Mouse (Mus musculus) forebrain, embryonic 11.5 days (tissue): ENCODE measurements around the gene Pnpla2. TPM values are rescaled to one million over a fixed set of nuclear protein-coding genes. Genes with fewer than 3 reads are reported as not detected.

Source experiments
- ATAC-seq: fragments of 200-750 bp; cut with Nextera tagmentation; replicated peaks from 2 replicates; pipeline ENCODE4 v1.8.0; 2017; ENCODE audit warnings: moderate TSS enrichment; ENCODE audit not compliant: low FRiP score
- DNase-seq: peaks from one replicate; pipeline ENCODE4 v3.0.0-alpha.2; 2017; ENCODE audit warnings: low spot score
- H3K27ac ChIP-seq: fragments of 300-500 bp; sonication (generic); 2 replicates; pipeline ENCODE4 v1.5.1; 2014; ENCODE audit warnings: low read depth, low read length
- H3K27me3 ChIP-seq: fragments of 300-500 bp; sonication (generic); 2 replicates; pipeline ENCODE4 v1.6.1; 2014; ENCODE audit warnings: mild to moderate bottlenecking, low read length, mixed read lengths; ENCODE audit not compliant: control insufficient read depth, insufficient read depth
- H3K36me3 ChIP-seq: fragments of 300-500 bp; sonication (generic); 2 replicates; pipeline ENCODE4 v1.6.1; 2014; ENCODE audit warnings: mild to moderate bottlenecking, low read length, moderate library complexity, mixed read lengths; ENCODE audit not compliant: control insufficient read depth, insufficient read depth
- H3K4me1 ChIP-seq: fragments of 300-500 bp; sonication (generic); replicated peaks from 2 replicates; pipeline ENCODE4 v1.6.1; 2014; ENCODE audit warnings: low read length, mixed read lengths; ENCODE audit not compliant: control insufficient read depth, insufficient read depth
- H3K4me2 ChIP-seq: fragments of 300-500 bp; sonication (generic); 2 replicates; pipeline ENCODE4 v1.6.1; 2014; ENCODE audit warnings: low read depth, mild to moderate bottlenecking, low read length, moderate library complexity, mixed read lengths; ENCODE audit not compliant: severe bottlenecking
- H3K4me3 ChIP-seq: fragments of 300-500 bp; sonication (generic); 2 replicates; pipeline ENCODE4 v1.5.1; 2014; ENCODE audit warnings: low read depth, low read length
- H3K9ac ChIP-seq: fragments of 300-500 bp; sonication (generic); 2 replicates; pipeline ENCODE4 v1.6.1; 2014; ENCODE audit warnings: low read length
- H3K9me3 ChIP-seq: fragments of 300-500 bp; sonication (generic); 2 replicates; pipeline ENCODE4 v1.6.1; 2016; ENCODE audit warnings: low read length, mixed read lengths; ENCODE audit not compliant: control insufficient read depth
- WGBS: fragments of 180-500 bp; shearing (Covaris S2); extraction: QIAGEN DNeasy Blood & Tissue Kit; methylation state at CpG from one replicate; pipeline ENCODE4 v1.1.7; 2014; 5-methylcytosine and 5-hydroxymethylcytosine counted together
- polyA plus RNA-seq: library from polyadenylated mRNA; unstranded; fragments of >200 nt; fragmentation: Nextera tagmentation; extraction: Ambion mirVana; gene quantifications from 2 replicates; pipeline ENCODE4 v1.2.1, GENCODE M21; 2014

Gene Pnpla2
- polyA plus RNA-seq, 1 experiment from 2014 or later, result 16.9 TPM

- peak overlapping the region; percentile 56 for H3K4me3 ChIP-seq
Measured at GRCm38 (mm10) chr7:141466607-141467148, 11.7 kb downstream of the Pnpla2 start.

GRCm38 (mm10) chr7:141467230-141468030 lies 12.4 kb downstream of the Pnpla2 start, which contains the start of gene Cd151:
Gene Cd151, plus strand, starts transcription at chr7:141467392.
- Histone ChIP-seq H3K36me3 (peaks cover 2% of the 10 kb centered on the region), H3K4me3 (peak within 1 kb of the TSS; percentile 56), H3K4me2 (peak within 1 kb of the TSS; percentile 78), H3K4me1 (peaks cover 21% of the 10 kb centered on the region), H3K9ac (peak within 1 kb of the TSS; percentile 78), H3K27ac (peak within 1 kb of the TSS; percentile 70), H3K9me3 (no peaks in the 10 kb centered on the region), H3K27me3 (peaks cover 41% of the 10 kb centered on the region)
- WGBS, result 2% methylated on average over 52 of the region's 52 CpGs
- DNase-seq, result peak; percentile 92
- peak; percentile 78 for ATAC-seq

More at GRCm38 (mm10) chr7:141466607-141467148, 11.7 kb downstream of the Pnpla2 start:
- Histone ChIP-seq H3K27me3 (peaks cover 48% of the 10 kb centered on the region), H3K27ac (no peak overlapping the region), H3K4me2 (peak overlapping the region; percentile 78), H3K9me3 (no peaks in the 10 kb centered on the region), H3K4me1 (peaks cover 25% of the 10 kb centered on the region), H3K36me3 (no peaks in the 10 kb centered on the region), H3K9ac (peak overlapping the region; percentile 78)
- WGBS, result 57% methylated on average over 10 of the region's 10 CpGs
- DNase-seq (no peak), ATAC-seq (no peak)

- Histone ChIP-seq H3K27me3 (peaks cover 33% of the 10 kb centered on the region), H3K36me3 (peaks cover 3% of the 10 kb centered on the region), H3K4me2 (peak overlapping the region; percentile 78), H3K4me3 (peak overlapping the region; percentile 56), H3K9me3 (no peaks in the 10 kb centered on the region), H3K9ac (peak overlapping the region; percentile 78), H3K4me1 (peaks cover 21% of the 10 kb centered on the region), H3K27ac (peak overlapping the region; percentile 70; the same call in 1 of the 2 replicates)
- 29% methylated on average over 5 of the region's 5 CpGs for WGBS
- DNase-seq (no peak), ATAC-seq (peak; percentile 6; the same call in 1 of the 2 replicates)
Measured at GRCm38 (mm10) chr7:141468164-141468521, 13.1 kb downstream of the Pnpla2 start.

- peak overlapping the region; percentile 78 for H3K4me2 ChIP-seq
- H3K27me3 ChIP-seq, result peaks cover 28% of the 10 kb centered on the region
- peaks cover 3% of the 10 kb centered on the region for H3K36me3 ChIP-seq
- peaks cover 21% of the 10 kb centered on the region for H3K4me1 ChIP-seq
- H3K4me3 ChIP-seq, result peak overlapping the region; percentile 56
- DNase-seq (peak; percentile 72), ATAC-seq (peak; percentile 78)
- 31% methylated on average over 8 of the region's 8 CpGs for WGBS
- H3K9ac ChIP-seq, result peak overlapping the region; percentile 78
- H3K9me3 ChIP-seq, result no peaks in the 10 kb centered on the region
- H3K27ac ChIP-seq, result peak overlapping the region; percentile 70
Measured at GRCm38 (mm10) chr7:141468522-141469211, 13.7 kb downstream of the Pnpla2 start.

- DNase-seq (no peak), ATAC-seq (no peak)
- H3K9ac ChIP-seq, result peak overlapping the region; percentile 78
- H3K4me3 ChIP-seq, result peak overlapping the region; percentile 56
- H3K9me3 ChIP-seq, result no peaks in the 10 kb centered on the region
- peaks cover 3% of the 10 kb centered on the region for H3K36me3 ChIP-seq
- H3K27ac ChIP-seq, result no peak overlapping the region
- 84% methylated on average over 6 of the region's 6 CpGs for WGBS
- peaks cover 21% of the 10 kb centered on the region for H3K27me3 ChIP-seq
- peak overlapping the region; percentile 78; the same call in 1 of the 2 replicates for H3K4me2 ChIP-seq
- peaks cover 28% of the 10 kb centered on the region for H3K4me1 ChIP-seq
Measured at GRCm38 (mm10) chr7:141469352-141469751, 14.4 kb downstream of the Pnpla2 start.

- no peak overlapping the region; the same call in 1 of the 2 replicates for H3K4me3 ChIP-seq
- ATAC-seq (no peak), DNase-seq (no peak)
- peaks cover 3% of the 10 kb centered on the region for H3K36me3 ChIP-seq
- WGBS, result 91% methylated on average over 18 of the region's 18 CpGs
- no peak overlapping the region for H3K9ac ChIP-seq
- no peak overlapping the region for H3K4me2 ChIP-seq
- peaks cover 14% of the 10 kb centered on the region for H3K27me3 ChIP-seq
- no peaks in the 10 kb centered on the region for H3K9me3 ChIP-seq
- peaks cover 26% of the 10 kb centered on the region for H3K4me1 ChIP-seq
- H3K27ac ChIP-seq, result no peak overlapping the region
Measured at GRCm38 (mm10) chr7:141469901-141470636, 15.1 kb downstream of the Pnpla2 start.

GRCm38 (mm10) chr7:141470637-141470944 lies 15.6 kb downstream of the Pnpla2 start:
- 96% methylated on average over 10 of the region's 10 CpGs for WGBS

GRCm38 (mm10) chr7:141471236-141471635 lies 16.2 kb downstream of the Pnpla2 start:
- no peak overlapping the region for H3K4me3 ChIP-seq
- peaks cover 3% of the 10 kb centered on the region for H3K36me3 ChIP-seq
- no peak overlapping the region for H3K9ac ChIP-seq
- no peak overlapping the region for H3K27ac ChIP-seq
- H3K27me3 ChIP-seq, result peaks cover 11% of the 10 kb centered on the region
- ATAC-seq (no peak), DNase-seq (no peak)
- no peak overlapping the region for H3K4me2 ChIP-seq
- WGBS, result 85% methylated on average over 1 of the region's 1 CpGs
- H3K4me1 ChIP-seq, result peaks cover 34% of the 10 kb centered on the region
- H3K9me3 ChIP-seq, result no peaks in the 10 kb centered on the region

More at GRCm38 (mm10) chr7:141470637-141470944, 15.6 kb downstream of the Pnpla2 start:
- Histone ChIP-seq H3K27me3 (peaks cover 11% of the 10 kb centered on the region), H3K4me1 (peaks cover 27% of the 10 kb centered on the region), H3K9me3 (no peaks in the 10 kb centered on the region), H3K4me2 (no peak overlapping the region), H3K36me3 (peaks cover 3% of the 10 kb centered on the region), H3K27ac (no peak overlapping the region), H3K9ac (no peak overlapping the region), H3K4me3 (no peak overlapping the region)
- no peak for ATAC-seq
- no peak for DNase-seq
